Mouse (Mus musculus): ENCODE measurements around the gene Srrm3.

Gene Srrm3

DNA sequence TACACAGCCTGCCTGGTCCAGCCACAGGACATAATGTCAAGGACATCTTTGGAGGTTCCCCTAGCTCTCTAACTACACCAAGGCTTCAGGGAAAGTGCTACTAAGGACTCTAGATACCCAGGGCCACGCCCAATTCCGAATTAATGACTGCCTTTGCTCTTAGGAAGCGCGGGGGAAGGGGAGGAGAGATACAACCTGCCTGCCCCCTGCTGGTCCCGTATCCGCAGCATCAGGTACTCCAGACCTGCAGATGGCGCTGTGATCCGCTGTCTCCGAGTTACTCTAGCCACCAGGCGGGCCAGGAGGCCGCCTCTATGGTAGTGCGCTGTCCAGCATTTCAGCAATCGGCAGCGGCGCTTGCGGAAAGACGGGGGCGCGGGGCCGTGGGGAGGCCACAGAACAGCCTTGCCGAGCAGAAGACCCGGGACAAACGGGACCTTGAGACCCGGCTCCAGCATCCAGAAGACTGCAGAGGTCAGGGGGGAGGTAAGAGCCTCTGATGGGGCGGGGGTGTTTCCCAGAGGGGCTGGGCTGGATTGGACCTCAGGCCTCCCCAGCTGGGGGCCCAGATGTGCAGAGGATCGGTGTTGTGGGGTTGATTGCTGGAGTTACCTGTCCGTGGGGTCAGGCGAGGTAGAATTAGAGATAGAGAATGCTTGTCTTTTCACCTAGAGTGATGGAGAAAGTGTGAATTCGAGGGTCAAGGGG is at the start of gene Srrm3:
Gene Srrm3 (plus strand): TSS at position 336 of the 708 bp plus-strand sequence.
- peak; percentile 87 to 97 for DNase-seq (ENCODE audit: low spot score in 2 of 2)

DNA sequence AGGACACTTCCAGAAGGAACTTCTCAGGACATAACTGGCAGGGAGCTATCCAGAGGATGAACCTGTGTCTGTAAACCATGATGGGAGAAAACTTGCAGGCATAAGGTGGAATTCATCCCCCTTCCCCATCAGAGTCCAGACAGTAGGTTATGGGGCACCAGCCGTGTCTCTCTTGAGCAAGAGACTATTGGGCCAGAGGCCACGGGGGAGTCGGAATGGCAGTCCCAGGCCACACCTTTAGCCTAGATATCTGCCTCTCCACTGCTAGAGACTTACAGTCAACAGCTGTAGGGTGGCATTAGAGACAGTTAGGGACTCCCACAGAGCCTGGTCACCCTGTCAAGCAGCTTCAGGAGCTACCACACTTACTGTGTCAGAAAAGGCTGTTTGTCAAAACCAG is 44.8 kb upstream of the Srrm3 start:
- no peak for DNase-seq (ENCODE audit: low spot score in 2 of 2)

DNA sequence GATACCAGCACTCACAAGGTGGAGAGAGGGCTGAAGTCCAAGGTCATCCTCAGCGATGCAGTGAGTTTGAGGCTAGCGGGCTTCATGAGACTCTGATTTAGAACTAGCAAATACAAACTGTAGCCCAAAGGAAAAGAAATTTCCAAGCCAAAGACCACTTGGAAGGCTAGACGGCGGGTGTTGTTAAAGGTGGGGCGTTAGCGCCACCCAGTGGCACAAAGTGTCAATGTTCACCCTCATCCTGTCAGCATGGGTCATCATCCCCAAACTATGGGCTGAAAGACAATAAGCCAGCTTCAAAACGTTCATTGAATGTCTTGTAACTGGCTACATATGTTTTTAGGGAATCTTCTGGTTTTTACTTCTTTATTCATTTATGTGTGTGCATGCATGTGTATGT is 43.2 kb upstream of the Srrm3 start:
- peak; percentile 64 to 85 for DNase-seq (ENCODE audit: low spot score in 2 of 2)

DNA sequence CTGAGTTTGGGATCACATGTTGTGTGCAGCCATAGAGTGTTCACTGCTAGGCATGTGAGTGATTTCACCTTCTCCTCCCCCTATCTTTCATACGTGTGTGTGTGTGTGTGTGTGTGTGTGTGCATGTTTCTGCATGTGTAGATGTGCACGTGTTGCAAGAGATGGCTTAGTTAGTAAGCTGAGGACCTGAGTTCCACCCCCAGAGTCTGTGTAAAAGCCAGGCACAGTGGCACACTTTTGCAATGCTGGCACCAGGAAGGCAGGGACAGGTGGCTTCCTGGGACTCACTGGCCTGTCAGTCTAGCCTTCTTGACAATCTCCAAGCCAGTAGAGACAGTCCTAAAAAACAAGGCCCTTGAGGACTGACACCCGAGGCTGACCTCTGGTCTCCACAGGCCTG is 41.7 kb upstream of the Srrm3 start:
- DNase-seq (ENCODE audit: low spot score in 2 of 2): no peak

DNA sequence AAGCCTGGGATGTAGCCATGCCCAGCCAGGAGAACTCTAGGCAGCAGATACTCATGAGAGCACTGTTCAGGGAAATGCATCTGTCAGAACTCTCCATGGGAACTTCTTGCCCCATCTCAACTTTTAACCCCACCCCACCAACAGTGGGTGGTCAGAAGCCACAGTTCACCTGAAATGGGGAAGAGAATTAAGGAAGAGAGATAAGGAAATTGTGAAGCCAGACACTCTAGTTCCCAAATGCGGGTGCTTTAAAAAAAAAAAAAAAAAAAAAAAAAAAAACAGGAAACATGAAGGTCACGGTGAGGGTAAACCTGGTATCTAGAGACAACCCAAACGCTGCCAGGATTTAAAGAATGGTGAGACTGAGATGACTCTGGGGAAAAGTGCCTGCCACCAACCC is 34.2 kb upstream of the Srrm3 start:
- no peak for DNase-seq (ENCODE audit: low spot score in 2 of 2)

DNA sequence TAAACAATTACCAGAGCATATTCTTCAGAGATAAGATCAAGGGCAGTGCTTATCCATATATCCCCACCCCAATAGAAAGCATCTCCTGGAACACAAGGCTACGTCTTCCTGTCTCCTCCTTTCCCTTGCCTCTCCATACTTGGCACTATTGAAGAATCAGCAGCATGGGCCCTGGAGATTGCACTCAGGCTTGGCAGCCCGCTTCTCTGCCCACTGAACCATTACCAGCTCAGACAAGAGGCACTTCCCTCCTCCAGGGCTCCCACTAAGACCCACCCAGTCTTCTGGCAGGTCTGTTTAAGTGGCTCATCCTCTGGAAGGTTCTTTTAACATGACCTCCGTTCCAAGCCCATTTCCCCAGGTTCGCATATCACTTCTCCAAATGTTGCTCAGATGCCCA is 30.1 kb upstream of the Srrm3 start:
- no peak for DNase-seq (ENCODE audit: low spot score in 2 of 2)

DNA sequence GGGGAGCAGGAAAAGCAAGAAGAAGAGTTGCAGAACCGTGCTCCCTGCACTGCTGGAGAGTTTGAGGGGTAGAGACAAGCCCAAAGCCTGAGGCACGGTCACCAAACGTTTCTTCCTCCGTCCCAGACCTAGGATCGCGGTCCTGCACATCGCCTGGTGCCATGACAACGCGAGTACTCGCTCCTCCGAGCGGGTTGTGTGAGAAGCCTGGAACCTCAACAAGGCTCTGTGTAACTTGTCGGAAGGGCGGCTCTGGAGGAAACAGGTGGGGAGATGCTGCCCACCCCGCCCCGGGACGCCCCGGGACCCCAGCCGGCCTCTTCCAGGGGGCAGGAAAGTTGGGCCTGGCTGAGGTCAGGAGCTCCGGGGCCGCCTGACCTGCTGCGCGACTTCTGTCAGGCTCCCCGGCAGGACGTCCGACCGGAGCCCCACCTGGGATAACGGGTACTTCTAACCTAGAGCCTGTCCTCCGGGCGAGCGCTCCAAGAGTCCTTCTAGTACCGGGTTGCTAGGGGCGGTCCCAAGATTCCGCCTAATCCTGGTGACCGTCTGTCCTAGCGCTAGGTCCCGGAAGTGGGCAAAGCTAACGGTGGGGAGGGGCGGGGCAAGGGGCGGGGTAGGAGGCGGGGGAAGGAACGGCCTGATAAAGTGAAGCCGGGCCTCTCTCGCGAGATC is 28.8 kb upstream of the Srrm3 start, which contains the start of gene Styxl1:
Gene Styxl1 (minus strand): TSS at position 590 of the 675 bp plus-strand sequence.
- DNase-seq (ENCODE audit: low spot score in 2 of 2): peak in 1 of 2 experiments; percentile 26

DNA sequence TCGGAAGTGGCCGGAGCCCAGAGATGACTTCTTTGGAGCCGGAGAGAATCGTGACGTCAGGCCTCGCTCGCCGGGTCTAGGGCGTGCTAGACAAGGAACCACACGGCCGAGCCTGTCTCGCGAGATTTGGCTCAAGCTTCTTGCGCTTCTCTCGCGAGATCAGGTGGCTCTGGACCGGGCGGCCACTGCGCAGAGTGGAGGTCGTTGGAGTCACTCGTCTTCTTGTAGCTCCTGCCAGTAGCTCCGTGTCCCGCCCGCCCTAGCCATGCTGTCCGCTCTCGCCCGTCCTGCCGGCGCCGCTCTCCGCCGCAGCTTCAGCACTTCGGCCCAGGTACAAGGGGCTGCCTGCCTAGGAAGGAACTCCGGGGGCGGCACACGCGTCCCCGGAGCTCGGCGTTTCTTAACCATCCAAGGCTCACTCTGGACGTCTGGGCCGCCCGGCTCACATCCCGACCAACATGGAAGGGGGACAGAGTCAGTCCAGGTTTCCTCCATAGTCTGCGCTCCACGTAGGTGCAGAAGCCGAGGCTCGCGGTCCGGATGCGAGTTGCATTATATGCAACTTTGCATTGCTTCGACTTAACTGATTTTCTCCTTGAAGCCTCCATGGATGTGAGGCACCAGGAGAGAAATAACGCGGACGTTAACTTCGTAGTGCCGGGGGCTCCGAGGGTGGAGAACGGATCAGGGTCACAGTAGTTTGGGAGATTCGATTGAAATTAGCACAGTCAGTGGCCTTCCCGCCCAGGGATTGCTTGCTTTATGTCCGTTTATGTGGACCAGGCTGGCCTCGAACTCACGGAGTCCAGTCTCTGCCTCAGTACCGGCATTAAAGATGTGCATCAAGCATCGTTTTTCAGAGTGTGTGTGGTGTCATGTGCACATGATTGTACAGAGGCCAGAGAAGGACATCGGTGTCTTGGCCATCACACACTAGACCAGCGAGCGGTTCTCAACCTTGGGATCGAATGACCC is 27.9 kb upstream of the Srrm3 start, which contains the start of gene Mdh2:
Gene Mdh2 (plus strand): TSS at position 10 of the 975 bp plus-strand sequence.
- DNase-seq (ENCODE audit: low spot score in 2 of 2): peak; percentile 97 to 99

DNA sequence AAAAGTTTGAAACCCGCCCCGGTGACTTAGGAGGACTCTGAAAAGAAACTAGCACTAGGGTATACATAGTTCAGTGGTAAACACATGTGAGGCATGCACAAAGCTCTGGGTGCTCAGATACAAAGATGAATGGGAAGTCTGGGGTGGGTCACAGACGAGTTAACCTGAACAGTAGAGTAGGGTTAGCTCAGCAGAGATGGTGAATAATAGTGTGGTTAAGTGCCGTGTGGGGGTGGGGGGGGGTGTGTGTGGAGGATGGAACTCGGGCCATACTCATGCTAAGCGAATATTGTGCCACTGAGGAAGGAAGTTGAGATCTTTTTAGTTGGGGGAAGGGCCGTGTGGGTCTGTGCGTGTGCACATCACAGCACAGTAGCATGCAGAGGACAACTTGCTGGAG is 26.4 kb upstream of the Srrm3 start:
- no peak for DNase-seq (ENCODE audit: low spot score in 2 of 2)

DNA sequence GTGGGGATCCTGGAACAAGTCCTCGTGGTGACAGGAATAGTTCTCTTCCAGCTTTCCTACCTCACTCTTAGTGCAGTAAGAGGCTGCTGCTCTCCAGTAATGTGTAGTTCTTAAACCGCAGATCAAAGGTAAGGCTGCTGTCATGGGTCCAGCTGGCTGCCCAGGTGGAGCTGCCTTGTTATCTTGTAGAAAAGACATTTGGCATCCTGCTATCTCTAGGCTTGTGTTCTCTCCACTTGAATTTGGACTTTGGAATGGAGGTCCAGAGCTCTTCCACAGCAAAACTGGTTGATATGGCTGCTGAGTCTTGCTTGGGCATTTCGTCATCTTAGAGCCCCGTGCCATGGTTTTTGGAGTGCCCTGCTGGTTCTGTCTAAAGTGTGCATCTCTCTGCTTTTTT is 23.8 kb upstream of the Srrm3 start:
- no peak for DNase-seq (ENCODE audit: low spot score in 2 of 2)

DNA sequence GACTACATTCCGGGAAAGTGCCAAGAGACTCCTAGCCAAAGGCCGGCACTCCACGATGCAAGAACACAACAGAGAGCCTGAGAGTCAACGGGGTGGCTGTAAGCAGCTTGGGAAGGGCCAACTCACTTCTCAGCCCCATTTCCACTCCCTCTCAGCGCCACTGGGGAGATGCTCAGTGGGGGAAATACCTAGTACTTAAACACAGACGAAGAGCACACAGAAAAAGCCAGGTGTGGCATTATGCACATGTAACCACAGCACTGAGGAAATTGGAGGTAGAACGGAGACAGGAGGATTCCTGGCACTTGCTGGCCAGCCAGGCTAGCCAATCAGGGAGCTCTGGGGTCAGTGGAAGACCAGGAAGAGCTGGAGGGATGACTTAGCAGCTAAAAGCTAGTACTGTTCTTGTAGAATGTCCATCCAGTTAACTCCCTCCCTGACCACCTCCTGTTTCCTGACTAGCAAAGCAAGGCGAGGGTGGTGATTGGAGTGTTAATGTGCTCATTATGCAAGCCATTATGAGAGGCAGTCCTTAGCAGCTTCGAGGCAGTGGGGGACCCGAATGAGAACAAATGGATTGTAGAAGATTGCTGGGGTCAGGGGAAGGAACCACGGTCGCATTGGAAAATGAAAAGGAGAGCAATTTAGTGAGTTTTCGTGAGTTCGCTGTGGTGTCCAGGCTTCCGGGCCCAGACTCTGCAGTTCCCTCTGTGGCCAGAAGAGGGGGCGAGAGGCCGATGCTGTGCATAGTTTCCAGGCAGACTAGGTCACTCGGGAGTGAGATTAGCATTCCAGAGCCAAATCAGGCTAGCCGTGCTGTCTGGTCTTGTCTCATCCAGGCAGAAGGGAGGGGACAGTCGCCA is 12.5 kb upstream of the Srrm3 start:
- DNase-seq (ENCODE audit: low spot score in 2 of 2): peak; percentile 95 to 97

DNA sequence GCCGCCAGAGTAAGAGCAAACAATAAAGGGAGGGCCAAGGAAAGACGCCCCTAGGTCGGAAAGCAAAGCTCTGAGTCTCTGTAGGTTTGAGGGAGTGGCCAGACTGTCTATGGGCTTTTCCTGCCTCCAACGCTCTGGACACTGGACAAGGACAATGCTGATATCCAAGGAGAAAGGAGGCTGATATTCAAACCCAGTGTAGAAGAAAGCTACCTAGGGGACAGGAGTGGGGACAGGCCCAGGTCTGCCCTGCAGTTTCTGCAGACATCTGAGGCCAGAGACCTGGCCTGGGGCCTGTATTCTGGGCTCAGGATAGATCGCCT is 11.9 kb upstream of the Srrm3 start:
- no peak for DNase-seq (ENCODE audit: low spot score in 2 of 2)

DNA sequence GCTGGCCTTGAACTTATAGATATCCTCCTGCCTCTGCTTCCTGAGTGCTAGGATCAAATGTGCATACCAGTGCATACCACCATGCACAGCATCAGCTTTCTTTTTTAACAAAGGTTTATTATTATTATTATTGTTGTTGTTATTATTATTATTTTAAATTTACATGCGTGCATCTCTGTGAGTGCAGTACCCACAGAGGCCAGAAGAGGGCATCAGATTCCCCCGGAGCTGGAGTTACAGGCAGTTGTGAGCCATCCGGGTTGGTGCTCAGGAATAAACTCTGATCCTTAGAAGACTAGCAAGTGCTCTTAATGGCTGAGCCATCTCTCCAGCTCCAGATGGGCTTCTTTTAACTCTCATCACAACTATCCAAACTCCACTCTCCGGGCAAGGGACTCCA is 6.9 kb upstream of the Srrm3 start:
- peak in 1 of 2 experiments; percentile 47 for DNase-seq (ENCODE audit: low spot score in 2 of 2)

DNA sequence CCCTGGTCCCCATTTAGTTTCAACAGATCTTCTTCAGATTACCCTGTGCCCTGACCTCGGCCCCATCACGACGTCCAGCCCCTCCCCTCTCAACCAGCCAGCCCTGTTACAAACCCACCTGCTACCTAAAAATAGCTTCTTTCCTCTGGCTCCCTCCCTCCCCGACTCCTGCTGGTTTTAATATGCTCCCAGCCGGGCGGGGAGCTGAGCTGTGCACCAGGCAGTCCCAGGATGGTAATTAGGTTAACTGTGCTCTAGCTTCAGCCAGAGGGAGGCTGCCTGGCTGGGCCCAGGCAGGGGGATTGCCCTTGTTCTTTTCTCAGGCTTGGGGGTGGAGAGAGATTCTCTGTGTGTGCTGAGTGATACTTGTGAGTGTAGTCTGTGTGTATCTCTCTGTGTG is 5.8 kb upstream of the Srrm3 start:
- no peak for DNase-seq (ENCODE audit: low spot score in 2 of 2)

DNA sequence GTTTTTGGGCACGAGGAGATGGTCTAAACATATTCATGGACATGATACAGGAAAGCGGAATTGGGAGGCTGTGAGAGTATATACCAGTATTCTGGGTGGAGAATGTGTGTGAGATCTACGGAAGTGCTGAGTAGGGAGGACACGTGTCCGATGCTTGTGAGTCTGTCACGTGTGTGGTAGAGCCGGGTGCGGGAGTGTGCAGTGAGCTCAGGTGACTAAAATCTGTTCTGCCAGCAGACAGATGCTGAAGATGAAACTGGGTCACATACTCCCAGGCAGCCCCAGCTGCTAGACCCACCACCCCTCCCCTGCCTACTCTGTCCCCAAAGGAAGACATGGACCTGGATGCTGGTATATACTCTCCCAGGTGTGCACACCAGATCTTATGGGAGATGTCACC is 4.0 kb upstream of the Srrm3 start:
- DNase-seq (ENCODE audit: low spot score in 2 of 2): no peak

DNA sequence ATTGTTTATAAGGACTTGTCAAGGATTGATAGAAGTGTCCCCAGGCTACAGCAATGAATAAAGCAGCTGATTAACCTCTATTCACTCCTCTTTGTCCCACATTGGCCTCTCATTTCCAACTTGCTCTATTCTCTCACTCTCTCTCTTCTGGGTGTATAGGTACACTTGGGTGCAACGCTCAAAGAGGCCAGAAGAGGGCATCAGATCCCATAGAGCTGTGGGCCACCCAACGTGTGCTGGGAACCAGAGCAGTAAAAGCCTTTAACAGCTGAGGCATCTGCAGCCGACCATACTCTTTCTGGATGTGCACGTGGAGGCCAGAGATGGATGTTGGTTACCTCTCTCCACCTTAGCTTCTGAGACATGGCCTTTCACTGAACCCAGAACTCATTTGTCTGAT is 3.6 kb upstream of the Srrm3 start:
- DNase-seq (ENCODE audit: low spot score in 2 of 2): no peak

DNA sequence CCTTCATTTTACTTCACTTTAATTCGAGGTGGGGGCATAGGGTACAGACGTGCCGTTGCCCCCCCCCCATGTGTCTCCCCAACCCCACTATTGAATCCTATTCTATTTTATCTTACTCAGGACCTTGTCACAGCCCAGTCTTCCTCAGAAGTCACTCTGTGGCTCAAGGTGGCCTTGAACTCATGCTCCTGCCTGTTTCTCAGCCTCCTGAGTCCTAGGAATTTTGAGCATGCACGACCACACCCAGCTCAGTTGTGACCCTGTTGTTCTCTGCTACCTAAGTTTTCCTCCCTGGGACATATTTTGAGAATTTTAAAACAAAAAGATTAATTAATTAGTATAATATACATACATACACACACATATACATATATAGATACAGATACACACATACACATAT is 3.0 kb upstream of the Srrm3 start:
- DNase-seq (ENCODE audit: low spot score in 2 of 2): no peak

DNA sequence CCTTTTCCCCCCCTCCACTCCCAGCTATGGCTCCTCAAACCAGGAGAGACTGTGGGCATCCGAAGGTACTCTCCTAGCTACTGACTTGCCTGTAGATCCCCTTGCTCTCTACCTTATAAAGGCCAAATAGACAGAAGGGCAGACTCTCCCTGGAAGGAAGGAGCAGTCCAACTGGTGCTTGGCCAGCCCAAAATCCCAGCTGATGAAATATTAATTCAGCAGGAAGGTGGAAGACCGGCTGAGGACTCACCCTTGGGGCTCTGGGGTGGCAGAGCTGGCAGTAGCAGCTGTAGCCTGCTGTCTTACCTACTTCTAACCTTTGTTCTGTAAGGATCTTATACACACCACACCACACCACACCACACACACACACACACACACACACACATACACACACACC is 2.0 kb upstream of the Srrm3 start:
- no peak for DNase-seq (ENCODE audit: low spot score in 2 of 2)

DNA sequence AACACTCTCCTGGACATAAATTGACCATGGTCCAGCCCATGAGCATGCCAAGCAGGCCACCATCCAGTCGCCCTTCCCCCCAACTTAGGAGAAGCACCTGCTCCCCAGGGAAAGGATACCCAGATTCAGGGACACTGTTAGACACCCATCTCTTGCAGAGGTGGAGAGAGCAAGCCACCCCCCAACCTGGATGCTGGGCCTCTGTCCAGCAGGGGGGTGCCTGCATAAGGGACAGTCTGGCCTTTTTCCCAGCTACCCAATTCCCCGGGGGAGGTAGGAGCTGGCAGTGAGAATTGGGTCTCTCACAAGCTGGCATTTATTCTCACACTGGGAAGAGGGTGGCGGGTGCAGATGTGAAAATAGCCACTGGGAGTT is 560 bp downstream of the Srrm3 start:
- DNase-seq (ENCODE audit: low spot score in 2 of 2): no peak

DNA sequence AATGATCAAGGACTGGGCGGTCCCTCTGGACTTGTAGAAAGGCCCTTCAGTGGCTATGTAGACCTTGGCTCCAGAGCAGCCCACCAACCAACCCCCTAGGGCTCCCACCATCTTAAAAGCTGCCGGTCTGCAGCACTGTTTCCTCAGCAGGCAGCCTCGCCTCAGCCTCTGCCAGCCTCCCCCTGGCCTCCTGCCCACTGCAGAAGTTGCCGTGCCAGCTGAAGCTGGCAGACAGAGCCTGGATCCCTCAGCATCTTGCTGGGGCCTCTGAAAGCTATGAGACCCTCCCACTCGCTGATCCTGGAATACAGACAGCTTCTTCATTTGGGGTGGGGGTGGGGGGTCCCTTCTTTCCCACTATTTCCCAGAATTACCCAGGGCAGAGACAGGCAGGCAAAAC is 6.3 kb downstream of the Srrm3 start:
- peak; percentile 58 to 82 for DNase-seq (ENCODE audit: low spot score in 2 of 2)

DNA sequence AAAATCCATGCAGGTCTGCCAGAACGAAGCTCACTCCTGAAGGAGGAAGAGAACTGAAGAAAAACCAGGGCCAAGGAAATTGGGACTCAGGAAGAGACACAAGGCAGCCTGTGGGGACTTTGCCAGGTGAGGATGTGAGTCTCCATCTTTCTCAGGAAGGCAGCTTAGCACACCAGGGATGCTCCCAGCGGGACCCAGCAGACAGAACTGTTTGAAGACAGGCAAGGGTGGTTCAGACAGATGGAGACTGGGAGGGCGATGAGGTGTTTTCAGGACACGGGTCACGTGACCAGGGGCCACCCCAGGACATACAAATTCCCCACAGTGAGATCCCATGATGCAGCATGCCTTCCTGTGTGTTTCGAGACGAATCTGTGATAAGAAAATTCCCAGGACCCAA is 11.8 kb downstream of the Srrm3 start:
- no peak for DNase-seq (ENCODE audit: low spot score in 2 of 2)
